Mouse (Mus musculus): ENCODE measurements at regions not wholly inside any gene's neighbourhood (a gene's known extent, or its start where the extent isn't known, plus 50 kb on each side); places are given as distances from the start of the nearest gene placed in this dataset.

DNA sequence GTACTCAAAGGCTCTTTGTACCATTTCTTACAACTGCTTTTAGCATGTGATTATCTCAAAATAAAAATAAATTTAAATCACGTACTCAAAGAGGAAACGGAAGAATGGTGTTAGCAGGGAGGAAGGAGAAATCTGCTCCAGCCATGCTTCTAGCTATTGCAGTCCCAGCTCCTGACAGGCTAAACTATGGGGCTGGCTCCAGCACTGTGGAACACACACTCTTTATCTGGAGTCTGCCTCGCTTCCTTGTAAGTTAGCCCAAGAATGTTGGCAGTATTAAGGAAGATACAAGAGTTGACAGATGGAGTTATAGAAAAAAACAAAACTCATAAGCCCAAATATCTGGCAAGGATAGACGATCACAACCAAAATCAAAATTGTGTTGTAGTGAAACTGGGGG lies 161.5 kb upstream of the AI593442 start:
- ATAC-seq (replicated peaks; ENCODE audit: insufficient number of reproducible peaks, insufficient read depth, low FRiP score, low read depth) = no peak
- 49% methylated on average over 4 of the region's 4 CpGs for WGBS
- H3K9ac ChIP-seq = no peak overlapping the region

DNA sequence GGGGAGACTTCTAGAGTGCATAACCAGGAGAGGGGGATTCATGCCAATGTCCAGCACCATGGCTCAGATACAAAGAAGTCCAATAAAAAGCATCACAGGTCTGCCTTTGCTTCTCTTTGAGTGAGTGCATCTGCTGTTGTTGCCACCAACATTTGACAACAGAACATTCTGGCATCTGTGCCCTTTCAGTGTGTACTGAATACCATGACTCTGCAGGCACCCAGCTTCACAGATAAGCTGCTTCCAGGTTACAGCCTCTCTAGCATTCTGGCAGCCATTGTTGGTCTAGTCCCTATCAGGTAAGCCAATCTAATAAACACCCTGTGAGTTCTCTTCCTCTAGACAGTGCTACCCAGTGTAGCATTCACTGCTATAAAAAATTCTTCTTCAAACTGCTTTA lies 160.4 kb upstream of the AI593442 start:
- Histone ChIP-seq H3K27me3 (no peaks in the 10 kb centered on the region), H3K9ac (no peak overlapping the region), H3K4me3 (no peak overlapping the region), H3K36me3 (no peaks in the 10 kb centered on the region), H3K27ac (no peak overlapping the region), H3K9me3 (replicated peaks) (no peaks in the 10 kb centered on the region), H3K4me1 (replicated peaks) (peaks cover 3% of the 10 kb centered on the region; the same call in 1 of the 2 replicates), H3K4me2 (no peak overlapping the region)
- no peak for ATAC-seq (replicated peaks; ENCODE audit: insufficient number of reproducible peaks, insufficient read depth, low FRiP score, low read depth)

More for the DNA sequence above, 161.5 kb upstream of the AI593442 start:
- H3K9me3 ChIP-seq (replicated peaks) = no peaks in the 10 kb centered on the region
- no peak overlapping the region for H3K4me3 ChIP-seq
- peaks cover 2% of the 10 kb centered on the region; the same call in 1 of the 2 replicates for H3K4me1 ChIP-seq (replicated peaks)
- no peak overlapping the region for H3K4me2 ChIP-seq
- no peaks in the 10 kb centered on the region for H3K27me3 ChIP-seq
- no peaks in the 10 kb centered on the region for H3K36me3 ChIP-seq
- no peak overlapping the region for H3K27ac ChIP-seq

DNA sequence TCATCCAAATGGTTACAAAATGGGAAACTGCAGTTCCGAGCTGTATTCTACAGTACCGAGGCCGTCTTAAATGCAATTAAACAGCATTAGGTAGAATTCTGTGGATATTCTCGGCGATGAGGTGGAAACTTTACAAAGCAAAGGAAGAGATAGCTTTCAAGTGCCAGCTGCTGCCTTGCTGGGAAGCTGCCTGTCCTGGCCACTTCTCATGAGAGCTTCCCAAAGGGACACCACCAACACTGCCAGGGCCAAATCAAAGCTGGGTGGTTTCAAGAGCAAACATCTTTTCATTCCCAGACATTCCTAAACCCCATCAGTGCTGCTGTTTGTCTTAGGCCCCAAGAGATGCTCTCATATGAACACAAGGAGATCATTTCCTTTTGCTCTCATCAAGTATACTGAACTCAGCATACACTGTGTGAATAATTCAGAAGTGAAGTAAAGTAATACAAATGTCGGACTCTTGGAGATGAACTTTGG lies 156.6 kb upstream of the AI593442 start:
- Histone ChIP-seq H3K4me3 (no peak overlapping the region), H3K4me1 (replicated peaks) (peaks cover 3% of the 10 kb centered on the region; the same call in 1 of the 2 replicates), H3K4me2 (no peak overlapping the region), H3K27ac (0 out of 2 replicates have a peak overlapping the region, but pooled peaks have one; percentile 20), H3K27me3 (no peaks in the 10 kb centered on the region), H3K36me3 (no peaks in the 10 kb centered on the region), H3K9ac (no peak overlapping the region), H3K9me3 (replicated peaks) (no peaks in the 10 kb centered on the region)
- ATAC-seq (replicated peaks; ENCODE audit: insufficient number of reproducible peaks, insufficient read depth, low FRiP score, low read depth) = no peak
- 64% methylated on average over 6 of the region's 6 CpGs for WGBS

DNA sequence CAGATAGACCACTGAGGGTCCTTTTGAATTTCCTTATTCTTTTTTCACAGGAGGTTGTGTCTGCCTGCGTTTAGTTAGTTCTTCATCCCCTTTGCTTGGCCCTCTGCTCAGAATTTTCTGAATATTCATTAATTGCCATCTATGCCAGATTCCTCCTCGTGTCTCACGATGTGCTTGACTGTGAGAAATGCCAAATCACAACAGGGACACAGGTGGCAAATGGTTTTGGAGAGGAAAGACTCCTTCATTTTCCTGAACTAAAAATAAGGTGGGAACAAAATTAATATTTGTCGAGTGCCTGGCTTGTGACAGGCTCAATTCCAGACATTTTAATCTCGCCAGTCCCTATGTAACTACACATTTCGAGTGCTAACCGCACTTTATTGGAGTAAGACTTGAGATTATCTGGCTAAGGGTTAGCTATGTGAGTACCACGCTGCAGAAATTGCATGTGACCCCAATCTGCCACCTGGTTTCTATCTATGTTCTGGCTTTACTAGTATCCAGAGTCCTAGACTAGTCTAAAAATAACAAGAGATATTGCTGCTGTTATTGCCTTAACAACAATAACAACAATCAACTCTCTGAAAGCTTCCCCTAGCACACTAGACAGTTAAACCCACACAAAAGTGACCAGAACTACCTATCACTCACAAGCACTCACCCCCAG lies 156.0 kb upstream of the AI593442 start:
- Histone ChIP-seq H3K4me3 (no peak overlapping the region), H3K9me3 (replicated peaks) (no peaks in the 10 kb centered on the region), H3K9ac (no peak overlapping the region), H3K4me1 (replicated peaks) (peaks cover 3% of the 10 kb centered on the region; the same call in 1 of the 2 replicates), H3K36me3 (no peaks in the 10 kb centered on the region), H3K4me2 (no peak overlapping the region), H3K27ac (0 out of 2 replicates have a peak overlapping the region, but pooled peaks have one; percentile 20), H3K27me3 (no peaks in the 10 kb centered on the region)
- WGBS = 56% methylated on average over 8 of the region's 8 CpGs
- no peak for ATAC-seq (replicated peaks; ENCODE audit: insufficient number of reproducible peaks, insufficient read depth, low FRiP score, low read depth)

- Histone ChIP-seq H3K4me3 (no peak overlapping the region), H3K36me3 (no peaks in the 10 kb centered on the region), H3K9me3 (replicated peaks) (no peaks in the 10 kb centered on the region), H3K9ac (no peak overlapping the region), H3K4me1 (replicated peaks) (no peaks in the 10 kb centered on the region), H3K27ac (no peak overlapping the region), H3K4me2 (no peak overlapping the region), H3K27me3 (no peaks in the 10 kb centered on the region)
- ATAC-seq (replicated peaks; ENCODE audit: insufficient number of reproducible peaks, insufficient read depth, low FRiP score, low read depth) = no peak
- 63% methylated on average over 1 of the region's 1 CpGs for WGBS
These were observed 147.2 kb upstream of the AI593442 start for GRCm38 (mm10) chr9:52826781-52827180.

DNA sequence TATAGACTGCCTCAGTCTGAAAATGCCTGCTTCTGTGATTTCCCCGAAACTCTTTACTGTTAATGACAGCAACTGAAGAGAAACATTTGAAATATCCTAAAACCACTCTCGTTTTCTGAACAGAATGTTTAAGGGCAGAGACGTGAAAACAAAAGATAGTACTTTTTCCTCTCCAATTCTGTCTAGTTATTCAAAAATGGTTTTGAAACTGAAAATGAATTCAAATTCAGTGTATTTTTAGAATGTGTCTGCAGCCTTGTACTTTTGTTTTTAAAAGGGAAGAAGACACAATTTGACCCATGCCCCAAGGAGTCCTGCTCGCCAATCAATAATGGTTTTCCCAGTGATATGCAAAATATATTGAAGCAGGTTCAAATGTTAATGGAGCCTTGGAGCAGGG lies 136.7 kb upstream of the AI593442 start:
- WGBS = 77% methylated on average over 4 of the region's 4 CpGs
- Histone ChIP-seq H3K4me3 (no peak overlapping the region), H3K9me3 (replicated peaks) (no peaks in the 10 kb centered on the region), H3K9ac (no peak overlapping the region), H3K4me1 (replicated peaks) (no peaks in the 10 kb centered on the region), H3K27me3 (no peaks in the 10 kb centered on the region), H3K4me2 (no peak overlapping the region), H3K27ac (no peak overlapping the region), H3K36me3 (no peaks in the 10 kb centered on the region)
- ATAC-seq (replicated peaks; ENCODE audit: insufficient number of reproducible peaks, insufficient read depth, low FRiP score, low read depth) = no peak

GRCm38 (mm10) chr9:52802969-52803368 lies 123.4 kb upstream of the AI593442 start:
- Histone ChIP-seq H3K27ac (no peak overlapping the region), H3K9ac (no peak overlapping the region), H3K4me1 (replicated peaks) (no peaks in the 10 kb centered on the region), H3K36me3 (no peaks in the 10 kb centered on the region), H3K9me3 (replicated peaks) (no peaks in the 10 kb centered on the region), H3K4me3 (no peak overlapping the region), H3K27me3 (no peaks in the 10 kb centered on the region), H3K4me2 (no peak overlapping the region)
- 92% methylated on average over 13 of the region's 13 CpGs for WGBS
- no peak for ATAC-seq (replicated peaks; ENCODE audit: insufficient number of reproducible peaks, insufficient read depth, low FRiP score, low read depth)

- Histone ChIP-seq H3K4me1 (replicated peaks) (no peaks in the 10 kb centered on the region), H3K9ac (no peak overlapping the region), H3K36me3 (no peaks in the 10 kb centered on the region), H3K4me2 (no peak overlapping the region), H3K4me3 (no peak overlapping the region), H3K9me3 (replicated peaks) (no peaks in the 10 kb centered on the region), H3K27ac (no peak overlapping the region), H3K27me3 (no peaks in the 10 kb centered on the region)
- ATAC-seq (replicated peaks; ENCODE audit: insufficient number of reproducible peaks, insufficient read depth, low FRiP score, low read depth) = no peak
- WGBS = 74% methylated on average over 5 of the region's 5 CpGs
These were observed 122.2 kb upstream of the AI593442 start for GRCm38 (mm10) chr9:52801801-52802200.

DNA sequence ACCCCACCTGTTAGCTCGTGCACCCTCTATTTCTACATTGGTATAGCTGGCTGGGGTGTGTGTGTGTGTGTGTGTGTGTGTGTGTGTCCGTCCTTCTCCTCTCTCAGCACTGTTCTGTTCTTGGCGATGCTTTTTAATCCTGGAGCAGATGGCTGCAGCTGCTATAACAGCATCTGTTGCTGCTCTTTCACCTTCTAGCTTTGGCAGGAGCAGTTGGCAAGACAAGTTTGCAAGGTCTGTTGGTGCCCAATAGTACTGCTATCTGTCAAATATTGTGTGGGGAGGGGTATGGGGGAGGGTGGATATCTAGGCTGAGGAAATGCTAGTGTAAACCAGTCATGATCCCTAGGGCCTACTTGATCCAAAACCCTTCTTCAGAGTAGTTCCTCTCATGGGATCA lies 120.9 kb upstream of the AI593442 start:
- WGBS = 68% methylated on average over 3 of the region's 3 CpGs
- no peak overlapping the region for H3K4me3 ChIP-seq
- no peaks in the 10 kb centered on the region for H3K27me3 ChIP-seq
- no peak overlapping the region for H3K4me2 ChIP-seq
- no peak overlapping the region for H3K27ac ChIP-seq
- ATAC-seq (replicated peaks; ENCODE audit: insufficient number of reproducible peaks, insufficient read depth, low FRiP score, low read depth) = no peak
- H3K36me3 ChIP-seq = no peaks in the 10 kb centered on the region
- H3K9me3 ChIP-seq (replicated peaks) = no peaks in the 10 kb centered on the region
- no peaks in the 10 kb centered on the region for H3K4me1 ChIP-seq (replicated peaks)
- H3K9ac ChIP-seq = no peak overlapping the region

GRCm38 (mm10) chr9:52792596-52792995 lies 113.0 kb upstream of the AI593442 start:
- Histone ChIP-seq H3K27me3 (no peaks in the 10 kb centered on the region), H3K9ac (no peak overlapping the region), H3K4me3 (no peak overlapping the region), H3K4me1 (replicated peaks) (no peaks in the 10 kb centered on the region), H3K4me2 (no peak overlapping the region), H3K36me3 (no peaks in the 10 kb centered on the region), H3K27ac (no peak overlapping the region), H3K9me3 (replicated peaks) (no peaks in the 10 kb centered on the region)
- ATAC-seq (replicated peaks; ENCODE audit: insufficient number of reproducible peaks, insufficient read depth, low FRiP score, low read depth) = no peak
- WGBS = 38% methylated on average over 1 of the region's 1 CpGs

GRCm38 (mm10) chr9:52782520-52782919 lies 102.9 kb upstream of the AI593442 start:
- H3K27me3 ChIP-seq = no peaks in the 10 kb centered on the region
- H3K36me3 ChIP-seq = no peaks in the 10 kb centered on the region
- H3K4me2 ChIP-seq = no peak overlapping the region
- no peaks in the 10 kb centered on the region for H3K9me3 ChIP-seq (replicated peaks)
- ATAC-seq (replicated peaks; ENCODE audit: insufficient number of reproducible peaks, insufficient read depth, low FRiP score, low read depth) = no peak
- 87% methylated on average over 3 of the region's 3 CpGs for WGBS
- no peak overlapping the region for H3K9ac ChIP-seq
- no peaks in the 10 kb centered on the region for H3K4me1 ChIP-seq (replicated peaks)
- no peak overlapping the region for H3K27ac ChIP-seq
- H3K4me3 ChIP-seq = no peak overlapping the region

- no peak overlapping the region for H3K27ac ChIP-seq
- H3K27me3 ChIP-seq = no peaks in the 10 kb centered on the region
- 49% methylated on average over 6 of the region's 6 CpGs for WGBS
- no peak overlapping the region for H3K9ac ChIP-seq
- no peak overlapping the region for H3K4me3 ChIP-seq
- no peaks in the 10 kb centered on the region for H3K4me1 ChIP-seq (replicated peaks)
- no peaks in the 10 kb centered on the region for H3K36me3 ChIP-seq
- no peak for ATAC-seq (replicated peaks; ENCODE audit: insufficient number of reproducible peaks, insufficient read depth, low FRiP score, low read depth)
- H3K9me3 ChIP-seq (replicated peaks) = no peaks in the 10 kb centered on the region
- no peak overlapping the region for H3K4me2 ChIP-seq
These were observed 97.0 kb upstream of the AI593442 start for GRCm38 (mm10) chr9:52776542-52776941.
